In genomic region chr16:22354177-22354576, GRCm38 (mm10) we compare ENCODE assay signal across 7 mouse cellular contexts.
DNase-seq lines count a peak whose midpoint lies in the region; ATAC-seq and TF ChIP-seq lines count a peak whose summit lies in the region.
"Not testable (repeated sequence)": the region's sequence is repeated elsewhere in the genome, so short reads cannot be mapped to it uniquely, and the experiment has no call there.

No protein-coding gene starts in this region.

- DNase-seq in ES-E14 (ENCODE audit: low read depth, low spot score); liver, adult 2 months (ENCODE audit: extremely low read depth, low read depth, low spot score); lung, embryonic 14.5 days: not testable (repeated sequence)
- peak; percentile 81 for DNase-seq in ZHBTc4 (ENCODE audit: low read depth, low spot score)
- DNase-seq in heart, adult 11 months = peak; percentile 59
- peak; percentile 10 for DNase-seq in thymus, postnatal 14 days

- in situ Hi-C loops in ES-E14 (cut with MboI; ENCODE audit: low sequenced_read_pairs in 2 of 2, unreplicated experiment in 2 of 2) = not testable (repeated sequence)

- TF ChIP-seq POLR2A in liver, adult 2 months (IDR thresholded peaks at IDR 0.05; ENCODE audit: extremely low read depth, insufficient read depth, low read length) = not testable (repeated sequence)

- not testable (repeated sequence) for H3K4me2 ChIP-seq in lung, embryonic 14.5 days

- not testable (repeated sequence) for H3K9ac ChIP-seq in ES-E14 (ENCODE audit: insufficient read depth, low read depth, low read length, poor library complexity, severe bottlenecking); liver, adult 2 months (ENCODE audit: low read depth, low read length); lung, embryonic 14.5 days

- not testable (repeated sequence) for H3K27me3 ChIP-seq in E14TG2a.4 (ENCODE audit: insufficient read depth, low read length); liver, adult 2 months (ENCODE audit: control insufficient read depth, insufficient read depth, low read length); lung, embryonic 14.5 days (ENCODE audit: insufficient read depth, low read length)

- H3K36me3 ChIP-seq in E14TG2a.4 (ENCODE audit: insufficient read depth, low read length); ES-E14 (ENCODE audit: control insufficient read depth, insufficient read depth, low read length, poor library complexity, severe bottlenecking); liver, adult 2 months (ENCODE audit: control insufficient read depth, insufficient read depth, low read length); lung, embryonic 14.5 days (ENCODE audit: insufficient read depth): not testable (repeated sequence)

- ATAC-seq in lung, embryonic 14.5 days (ENCODE audit: insufficient read depth) = not testable (repeated sequence)

- not testable (repeated sequence) for H3K4me3 ChIP-seq in E14TG2a.4 (replicated peaks; ENCODE audit: low read length); ES-E14 (ENCODE audit: insufficient read depth in 1 of 2, low read depth in 1 of 2, low read length in 2 of 2, poor library complexity in 1 of 2, severe bottlenecking in 1 of 2); liver, adult 2 months (ENCODE audit: insufficient read depth, low read depth, low read length); lung, embryonic 14.5 days (ENCODE audit: low read depth, low read length)

- 86% methylated on average over 5 of the region's 5 CpGs for WGBS in liver, adult 2 months
- 84% methylated on average over 5 of the region's 5 CpGs for WGBS in lung, embryonic 14.5 days

- H3K27ac ChIP-seq in ES-E14 (ENCODE audit: insufficient read depth, low read depth, low read length, poor library complexity, severe bottlenecking); liver, adult 2 months (replicated peaks; ENCODE audit: insufficient read depth, low read depth, low read length); lung, embryonic 14.5 days (ENCODE audit: low read depth): not testable (repeated sequence)

- peak; percentile 52 for TF ChIP-seq CTCF in E14TG2a.4 (conservative IDR thresholded peaks at IDR 0.05; ENCODE audit: low read length)
- TF ChIP-seq CTCF in liver, adult 2 months (IDR thresholded peaks at IDR 0.05; ENCODE audit: low read depth, low read length) = peak; percentile 24; the same call in 1 of the 2 replicates
- TF ChIP-seq CTCF in lung, embryonic 14.5 days (IDR thresholded peaks at IDR 0.05; ENCODE audit: low read depth) = 0 out of 2 replicates have a peak, but pooled peaks have one; percentile 24

- H3K9me3 ChIP-seq in E14TG2a.4 (ENCODE audit: low read length) = peaks cover 20% of the 10 kb centered on the region
- H3K9me3 ChIP-seq in ES-E14 (ENCODE audit: control insufficient read depth, insufficient read depth, low read depth, low read length); lung, embryonic 14.5 days (ENCODE audit: low read depth, low read length): not testable (repeated sequence)

- peaks cover 12% of the 10 kb centered on the region for H3K4me1 ChIP-seq in E14TG2a.4 (replicated peaks; ENCODE audit: low read depth, low read length)
- not testable (repeated sequence) for H3K4me1 ChIP-seq in ES-E14 (ENCODE audit: control insufficient read depth in 2 of 2, insufficient read depth in 2 of 2, low read length in 2 of 2, poor library complexity in 1 of 2); liver, adult 2 months (ENCODE audit: control insufficient read depth, insufficient read depth, low read length); lung, embryonic 14.5 days (ENCODE audit: insufficient read depth)

- not testable (repeated sequence) for H3K79me2 ChIP-seq in liver, adult 2 months (ENCODE audit: control insufficient read depth, insufficient read depth, low read length)

TF ChIP-seq in ES-E14, 5 proteins besides CTCF, POLR2A, EP300 and RAD21:
- TF ChIP-seq ZC3H11A (IDR thresholded peaks at IDR 0.05; ENCODE audit: borderline replicate concordance, low read depth, low read length) = peak; percentile 54; the same call in 1 of the 2 replicates
- peak; percentile 75 for TF ChIP-seq ZNF384 (IDR thresholded peaks at IDR 0.05; ENCODE audit: low read depth, low read length)
